Mouse (Mus musculus): ENCODE data around the gene Vil1. TPM values are rescaled to one million over a fixed set of nuclear protein-coding genes. Genes with fewer than 3 reads are reported as not detected.

The Vil1 gene
- total and polyA plus RNA-seq, 3 experiments = 0.04 TPM; not detected in 1

DNA sequence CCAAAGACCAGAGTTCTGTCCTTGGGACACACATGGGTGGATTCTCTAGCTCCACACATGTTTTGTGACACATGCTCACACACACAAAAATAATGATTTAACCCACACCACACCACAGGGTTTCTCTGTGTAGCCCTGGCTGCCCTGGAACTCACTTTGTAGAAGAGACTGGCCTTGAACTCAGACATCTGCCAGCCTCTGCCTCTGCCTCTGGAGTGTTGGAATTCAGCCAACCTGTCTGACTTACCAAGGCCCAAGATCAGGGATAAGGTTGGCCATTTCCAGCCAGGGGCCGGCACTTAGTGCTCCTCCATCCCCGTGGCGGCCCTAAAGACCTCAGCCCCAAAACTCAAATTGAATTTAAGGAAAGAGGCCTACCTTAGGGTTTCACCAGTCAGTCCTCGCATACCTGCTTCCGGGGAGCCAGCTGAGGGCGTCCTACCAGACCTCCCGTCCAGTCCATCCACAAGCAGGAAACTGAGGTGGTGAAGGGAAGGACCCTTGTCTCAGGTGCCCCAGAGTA is 20.7 kb upstream of the Vil1 start:
- Histone ChIP-seq H3K27ac (ENCODE audit: control insufficient read depth, low read depth, low read length) (no peak overlapping the region), H3K79me2 (ENCODE audit: control insufficient read depth, insufficient read depth, low read length, poor library complexity) (peaks cover 14% of the 10 kb centered on the region), H3K27me3 (ENCODE audit: control insufficient read depth in 1 of 2, insufficient read depth in 2 of 2, low read length in 2 of 2) (no peaks in the 10 kb centered on the region), H3K4me1 (ENCODE audit: control insufficient read depth in 1 of 2, insufficient read depth in 2 of 2, low read length in 2 of 2) (peaks cover 0 to 12% of the 10 kb centered on the region in 2 experiments; a peak in 3 of 4 replicates), H3K4me3 (ENCODE audit: control insufficient read depth in 1 of 2, insufficient read depth in 1 of 2, low read depth in 2 of 2, low read length in 2 of 2) (no peak overlapping the region), H3K9ac (ENCODE audit: control insufficient read depth, low read depth, low read length, poor library complexity, severe bottlenecking) (no peak overlapping the region), H3K9me3 (replicated peaks; ENCODE audit: insufficient read depth, low read length) (no peaks in the 10 kb centered on the region), H3K36me3 (ENCODE audit: control insufficient read depth in 1 of 2, insufficient read depth in 2 of 2, low read length in 2 of 2) (peaks cover 0 to 10% of the 10 kb centered on the region in 2 experiments; a peak in 2 of 4 replicates)
- DNase-seq (ENCODE audit: low read depth, low spot score) = no peak
- TF ChIP-seq MXI1 (IDR thresholded peaks at IDR 0.05; ENCODE audit: low read depth, low read length) (no peak), JUND (IDR thresholded peaks at IDR 0.05; ENCODE audit: low read depth, low read length) (no peak), ZNF384 (IDR thresholded peaks at IDR 0.05; ENCODE audit: low read depth, low read length) (no peak), ELF1 (IDR thresholded peaks at IDR 0.05; ENCODE audit: low read depth, low read length) (no peak), BHLHE40 (IDR thresholded peaks at IDR 0.05; ENCODE audit: borderline replicate concordance, low read depth, low read length) (no peak), ZC3H11A (IDR thresholded peaks at IDR 0.05; ENCODE audit: low read depth, low read length) (no peak), USF2 (IDR thresholded peaks at IDR 0.05; ENCODE audit: borderline replicate concordance in 1 of 2, insufficient read depth in 1 of 2, low read depth in 1 of 2, low read length in 2 of 2) (no peak), TBP (IDR thresholded peaks at IDR 0.05; ENCODE audit: low read depth, low read length) (no peak), USF1 (IDR thresholded peaks at IDR 0.05; ENCODE audit: low read depth, low read length) (no peak), NELFE (IDR thresholded peaks at IDR 0.05; ENCODE audit: low read depth, low read length) (no peak), KAT2A (conservative IDR thresholded peaks at IDR 0.05; ENCODE audit: low read depth, low read length) (no peak), EP300 (IDR thresholded peaks at IDR 0.05; ENCODE audit: low read depth in 1 of 2, low read length in 2 of 2) (no peak), CHD1 (IDR thresholded peaks at IDR 0.05; ENCODE audit: low read depth, low read length) (no peak)

- H3K9ac ChIP-seq (ENCODE audit: control insufficient read depth, low read depth, low read length, poor library complexity, severe bottlenecking) = peak overlapping the region; percentile 79
- H3K4me1 ChIP-seq (ENCODE audit: control insufficient read depth in 1 of 2, insufficient read depth in 2 of 2, low read length in 2 of 2) = peaks cover 0 to 12% of the 10 kb centered on the region in 2 experiments; a peak in 3 of 4 replicates
- H3K9me3 ChIP-seq (replicated peaks; ENCODE audit: insufficient read depth, low read length) = no peaks in the 10 kb centered on the region
- peaks cover 0 to 10% of the 10 kb centered on the region in 2 experiments; a peak in 2 of 4 replicates for H3K36me3 ChIP-seq (ENCODE audit: control insufficient read depth in 1 of 2, insufficient read depth in 2 of 2, low read length in 2 of 2)
- DNase-seq (ENCODE audit: low read depth, low spot score) = peak; percentile 83
- H3K27me3 ChIP-seq (ENCODE audit: control insufficient read depth in 1 of 2, insufficient read depth in 2 of 2, low read length in 2 of 2) = no peaks in the 10 kb centered on the region
- peak overlapping the region; percentile 88 for H3K27ac ChIP-seq (ENCODE audit: control insufficient read depth, low read depth, low read length)
- TF ChIP-seq RCOR1 (IDR thresholded peaks at IDR 0.05; ENCODE audit: low read depth, low read length) (peak; percentile 63; the same call in 1 of the 2 replicates), ZC3H11A (IDR thresholded peaks at IDR 0.05; ENCODE audit: low read depth, low read length) (no peak), NRF1 (IDR thresholded peaks at IDR 0.05; ENCODE audit: insufficient read depth, low read depth, low read length, poor library complexity, severe bottlenecking) (no peak), NELFE (IDR thresholded peaks at IDR 0.05; ENCODE audit: low read depth, low read length) (peak; percentile 37; the same call in 1 of the 2 replicates), ELF1 (IDR thresholded peaks at IDR 0.05; ENCODE audit: low read depth, low read length) (no peak), USF1 (IDR thresholded peaks at IDR 0.05; ENCODE audit: low read depth, low read length) (peak; percentile 42; the same call in 1 of the 2 replicates), RAD21 (IDR thresholded peaks at IDR 0.05; ENCODE audit: low read depth, low read length) (no peak), POLR2A (IDR thresholded peaks at IDR 0.05; ENCODE audit: control insufficient read depth in 1 of 2, insufficient read depth in 1 of 2, low read depth in 1 of 2, low read length in 2 of 2, poor library complexity in 1 of 2) (peak in 1 of 2 experiments; percentile 42; a peak in 1 of 4 replicates), CTCF (IDR thresholded peaks at IDR 0.05 in 2 of 3, conservative IDR thresholded peaks at IDR 0.05 in 1 of 3; ENCODE audit: control insufficient read depth in 1 of 3, insufficient read depth in 1 of 3, low read depth in 2 of 3, low read length in 3 of 3, poor library complexity in 1 of 3, severe bottlenecking in 1 of 3) (no peak), SMC3 (IDR thresholded peaks at IDR 0.05; ENCODE audit: low read depth, low read length) (no peak), TCF12 (IDR thresholded peaks at IDR 0.05; ENCODE audit: low read depth, low read length) (no peak), TAL1 (IDR thresholded peaks at IDR 0.05; ENCODE audit: low read length) (no peak), GATA1 (IDR thresholded peaks at IDR 0.05; ENCODE audit: low read depth, low read length) (no peak; the same call in 1 of the 2 replicates), ZMIZ1 (IDR thresholded peaks at IDR 0.05; ENCODE audit: low read depth, low read length) (peak; percentile 23; the same call in 1 of the 2 replicates), MYC (IDR thresholded peaks at IDR 0.05; ENCODE audit: low read depth, low read length) (peak; percentile 85; the same call in 1 of the 2 replicates), EP300 (IDR thresholded peaks at IDR 0.05; ENCODE audit: low read depth in 1 of 2, low read length in 2 of 2) (peak; percentile 5 to 46; a peak in 2 of 4 replicates), GABPA (IDR thresholded peaks at IDR 0.05; ENCODE audit: low read depth, low read length) (no peak), ETS1 (IDR thresholded peaks at IDR 0.05; ENCODE audit: low read depth, low read length) (0 out of 2 replicates have a peak, but pooled peaks have one; percentile 14), MAZ (IDR thresholded peaks at IDR 0.05; ENCODE audit: low read depth, low read length) (peak; percentile 50; the same call in 1 of the 2 replicates), MXI1 (IDR thresholded peaks at IDR 0.05; ENCODE audit: low read depth, low read length) (peak; percentile 95), BHLHE40 (IDR thresholded peaks at IDR 0.05; ENCODE audit: borderline replicate concordance, low read depth, low read length) (peak; percentile 86), MAX (IDR thresholded peaks at IDR 0.05; ENCODE audit: low read length) (peak; percentile 88)
- peaks cover 14% of the 10 kb centered on the region for H3K79me2 ChIP-seq (ENCODE audit: control insufficient read depth, insufficient read depth, low read length, poor library complexity)
- H3K4me3 ChIP-seq (ENCODE audit: control insufficient read depth in 1 of 2, insufficient read depth in 1 of 2, low read depth in 2 of 2, low read length in 2 of 2) = peak overlapping the region; percentile 45 to 49
Measured at GRCm38 (mm10) chr1:74389831-74390286, 19.3 kb upstream of the Vil1 start.

Measured in MEL (cell line).